Mouse (Mus musculus) frontal cortex, postnatal 25 days (tissue): ENCODE data around the gene Gpx3.

Source experiments
- DNase-seq, 2 experiments: peaks; one replicate each; pipeline ENCODE4 v3.0.0; 2022; ENCODE audit warnings: low spot score in 2 of 2

Gene Gpx3

GRCm38 (mm10) chr11:54912503-54913316 is 10.5 kb downstream of the Gpx3 start:
- DNase-seq: no peak

- DNase-seq: no peak
These were observed 11.6 kb downstream of the Gpx3 start for GRCm38 (mm10) chr11:54913841-54914240.

- DNase-seq: no peak
These were observed 15.2 kb downstream of the Gpx3 start for GRCm38 (mm10) chr11:54917461-54917860.

GRCm38 (mm10) chr11:54918273-54918672 is 16.0 kb downstream of the Gpx3 start:
- no peak for DNase-seq

- no peak for DNase-seq
These were observed 18.1 kb downstream of the Gpx3 start for GRCm38 (mm10) chr11:54920127-54920972.

GRCm38 (mm10) chr11:54920973-54921580 is 18.8 kb downstream of the Gpx3 start:
- no peak for DNase-seq

GRCm38 (mm10) chr11:54921798-54922197 is 19.5 kb downstream of the Gpx3 start:
- no peak for DNase-seq

GRCm38 (mm10) chr11:54922488-54922887 is 20.2 kb downstream of the Gpx3 start:
- DNase-seq: no peak

- no peak for DNase-seq
These were observed 21.9 kb downstream of the Gpx3 start for GRCm38 (mm10) chr11:54924145-54924544.

GRCm38 (mm10) chr11:54927346-54928140 is 25.3 kb downstream of the Gpx3 start:
- DNase-seq: peak; percentile 29 to 57

- no peak for DNase-seq
These were observed 26.0 kb downstream of the Gpx3 start for GRCm38 (mm10) chr11:54928219-54928618.

- DNase-seq: no peak
These were observed 26.6 kb downstream of the Gpx3 start for GRCm38 (mm10) chr11:54928886-54929285.

- no peak for DNase-seq
These were observed 27.0 kb downstream of the Gpx3 start for GRCm38 (mm10) chr11:54929290-54929689.

- DNase-seq: no peak
These were observed 27.5 kb downstream of the Gpx3 start for GRCm38 (mm10) chr11:54929744-54930143.

- peak; percentile 25 to 32 for DNase-seq
These were observed 28.2 kb downstream of the Gpx3 start for GRCm38 (mm10) chr11:54930318-54930979.

GRCm38 (mm10) chr11:54931405-54932093 is 29.3 kb downstream of the Gpx3 start:
- DNase-seq: peak; percentile 20 to 23

GRCm38 (mm10) chr11:54932540-54932939 is 30.3 kb downstream of the Gpx3 start:
- DNase-seq: no peak

GRCm38 (mm10) chr11:54934198-54934597 is 31.9 kb downstream of the Gpx3 start:
- DNase-seq: no peak

- DNase-seq: no peak
These were observed 34.0 kb downstream of the Gpx3 start for GRCm38 (mm10) chr11:54936035-54936770.

- DNase-seq: no peak
These were observed 34.5 kb downstream of the Gpx3 start for GRCm38 (mm10) chr11:54936771-54937140.
